Mouse (Mus musculus) neutrophil, adult 65 days (primary cell): ENCODE measurements around the gene Abhd17b. TPM values are rescaled to one million over a fixed set of nuclear protein-coding genes. Genes with fewer than 3 reads are reported as not detected.

Source experiments
- total RNA-seq: library from RNA; stranded (reverse); gene quantifications from 2 replicates; pipeline ENCODE4 v1.2.4, GENCODE M21; 2023

Gene Abhd17b
- 20.3 and 26.4 TPM in 2 replicates for total RNA-seq

GRCm38 (mm10) chr19:21653172-21653981 is at the start of gene Abhd17b:
TSS of gene Abhd17b (plus strand) at chr19:21653185.

GRCm38 (mm10) chr19:21652285-21653171 is 457 bp upstream of the Abhd17b start, which contains the start of gene 1110059E24Rik:
TSS of gene 1110059E24Rik (minus strand) at chr19:21652976.

Other genes with a start within 250 kb of the Abhd17b start
- 396 and 481 TPM in 2 replicates for gene Gda, start 179.7 kb upstream of the Abhd17b start, total RNA-seq
- 12.8 and 15.7 TPM in 2 replicates for gene 1110059E24Rik, start 209 bp upstream of the Abhd17b start, total RNA-seq
- gene Cemip2, start 125.2 kb downstream of the Abhd17b start, total RNA-seq: 25.9 and 30.9 TPM in 2 replicates